Mouse (Mus musculus): ENCODE results near the gene Sys1. TPM values are rescaled to one million over a fixed set of nuclear protein-coding genes. Genes with fewer than 3 reads are reported as not detected.

Sys1 gene
- polyA plus RNA-seq, 1 experiment from 2014 or later: 52.5 TPM

DNA sequence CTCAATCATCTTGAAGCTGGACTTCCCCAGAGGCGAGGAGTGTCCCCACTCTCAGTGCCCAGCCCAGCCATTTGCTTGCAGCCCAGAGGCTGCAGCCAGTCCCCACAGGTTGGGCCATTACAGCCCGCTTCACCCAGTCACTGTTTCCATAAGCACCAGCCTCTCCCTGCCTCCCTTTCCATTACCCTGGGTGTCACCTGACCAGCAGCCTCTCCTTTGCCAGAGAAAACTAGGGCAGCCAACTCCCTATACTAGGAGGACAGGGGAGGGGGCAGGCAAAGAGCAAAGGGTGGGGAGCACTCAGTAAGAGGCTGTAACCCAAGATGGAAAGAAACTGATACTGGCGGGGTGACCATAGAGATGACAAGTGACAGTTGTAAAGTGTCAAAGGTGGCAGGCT lies 19.8 kb upstream of the Sys1 start:
- peaks cover 85% of the 10 kb centered on the region for H3K4me1 ChIP-seq
- H3K27ac ChIP-seq: peak overlapping the region; percentile 77
- DNase-seq (ENCODE audit: low spot score): no peak
- peaks cover 16% of the 10 kb centered on the region; the same call in 1 of the 2 replicates for H3K27me3 ChIP-seq (ENCODE audit: insufficient read depth, poor library complexity, severe bottlenecking)
- H3K36me3 ChIP-seq: no peaks in the 10 kb centered on the region
- WGBS: 34% methylated on average over 3 of the region's 3 CpGs
- H3K4me3 ChIP-seq: no peak overlapping the region
- H3K9me3 ChIP-seq: no peaks in the 10 kb centered on the region

DNA sequence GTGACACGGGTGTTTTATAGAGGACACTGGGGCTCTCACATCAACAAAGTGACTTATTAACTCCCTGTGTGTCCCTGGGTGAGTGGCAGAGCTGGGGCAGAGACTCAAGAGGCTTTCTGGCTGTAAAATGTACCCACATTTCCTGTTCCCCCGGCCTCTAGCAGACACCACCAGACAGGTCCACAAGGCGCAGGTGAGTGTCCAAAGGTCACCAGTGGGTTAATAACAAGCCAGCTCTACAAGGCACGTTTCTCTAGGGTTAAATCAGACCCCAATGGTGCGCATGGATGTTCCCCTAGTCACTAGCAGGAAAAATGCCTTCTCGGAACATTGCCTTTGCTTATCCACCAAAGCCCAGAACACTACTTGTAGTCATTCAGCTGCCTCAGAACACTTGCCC lies 19.1 kb upstream of the Sys1 start:
- Histone ChIP-seq H3K27me3 (ENCODE audit: insufficient read depth, poor library complexity, severe bottlenecking) (peaks cover 16% of the 10 kb centered on the region; the same call in 1 of the 2 replicates), H3K36me3 (no peaks in the 10 kb centered on the region), H3K4me3 (no peak overlapping the region), H3K27ac (no peak overlapping the region), H3K9me3 (no peaks in the 10 kb centered on the region), H3K4me1 (peaks cover 84% of the 10 kb centered on the region)
- WGBS: 68% methylated on average over 6 of the region's 6 CpGs
- DNase-seq (ENCODE audit: low spot score): no peak

GRCm38 (mm10) chr2:164438257-164438656 lies 18.5 kb upstream of the Sys1 start:
- no peak for DNase-seq (ENCODE audit: low spot score)
- no peaks in the 10 kb centered on the region for H3K9me3 ChIP-seq
- H3K27me3 ChIP-seq (ENCODE audit: insufficient read depth, poor library complexity, severe bottlenecking): peaks cover 16% of the 10 kb centered on the region; the same call in 1 of the 2 replicates
- H3K36me3 ChIP-seq: no peaks in the 10 kb centered on the region
- 45% methylated on average over 8 of the region's 8 CpGs for WGBS
- peaks cover 82% of the 10 kb centered on the region for H3K4me1 ChIP-seq
- H3K27ac ChIP-seq: no peak overlapping the region
- H3K4me3 ChIP-seq: no peak overlapping the region

DNA sequence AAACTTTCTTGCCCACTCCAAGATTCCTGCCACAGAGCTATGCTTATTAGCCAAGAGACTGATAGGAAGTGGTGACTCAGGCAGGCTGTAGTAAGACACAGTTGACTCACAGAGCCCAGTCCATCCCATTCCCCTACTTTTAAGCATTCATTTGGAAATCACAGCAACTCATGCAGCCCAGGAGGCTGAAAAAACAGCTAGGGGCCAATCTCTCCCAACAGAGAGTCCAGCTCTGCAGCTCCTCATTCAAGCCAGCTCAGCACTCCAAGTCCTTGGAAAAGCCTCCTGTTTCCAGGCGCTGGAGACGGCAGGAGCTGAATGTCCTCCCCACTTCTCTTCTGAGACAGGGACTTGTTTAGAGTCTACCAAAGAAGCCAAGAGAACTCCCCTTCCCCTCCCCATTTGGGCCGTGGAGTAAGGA lies 17.8 kb upstream of the Sys1 start:
- DNase-seq (ENCODE audit: low spot score): no peak
- H3K4me3 ChIP-seq: no peak overlapping the region
- H3K27ac ChIP-seq: no peak overlapping the region
- no peaks in the 10 kb centered on the region for H3K36me3 ChIP-seq
- peaks cover 16% of the 10 kb centered on the region; the same call in 1 of the 2 replicates for H3K27me3 ChIP-seq (ENCODE audit: insufficient read depth, poor library complexity, severe bottlenecking)
- H3K4me1 ChIP-seq: peaks cover 77% of the 10 kb centered on the region
- no peaks in the 10 kb centered on the region for H3K9me3 ChIP-seq
- WGBS: 52% methylated on average over 3 of the region's 3 CpGs

DNA sequence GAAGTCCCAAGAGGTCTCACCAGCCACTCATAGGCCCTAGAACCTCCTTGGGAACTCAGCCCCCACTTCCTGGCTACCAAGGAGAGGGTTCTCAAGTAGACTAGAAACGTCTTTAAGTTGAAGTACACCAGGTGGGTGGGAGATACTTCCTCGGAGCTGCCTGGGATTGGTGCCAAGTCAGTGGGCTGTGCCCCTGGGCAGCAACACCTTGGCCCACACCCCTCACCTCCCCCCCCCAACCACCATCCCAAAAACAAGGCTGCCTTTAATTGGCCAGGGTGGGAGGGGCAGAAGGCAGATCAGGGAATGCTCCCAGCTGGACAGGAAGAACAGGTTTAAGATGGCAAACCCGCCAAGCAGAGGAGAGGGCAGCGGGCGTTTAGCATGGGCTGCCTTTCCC lies 16.4 kb upstream of the Sys1 start:
- Histone ChIP-seq H3K27me3 (ENCODE audit: insufficient read depth, poor library complexity, severe bottlenecking) (peaks cover 16% of the 10 kb centered on the region; the same call in 1 of the 2 replicates), H3K4me1 (peaks cover 70% of the 10 kb centered on the region), H3K4me3 (no peak overlapping the region), H3K9me3 (no peaks in the 10 kb centered on the region), H3K36me3 (no peaks in the 10 kb centered on the region), H3K27ac (0 out of 2 replicates have a peak overlapping the region, but pooled peaks have one; percentile 5)
- WGBS: 74% methylated on average over 5 of the region's 5 CpGs
- DNase-seq (ENCODE audit: low spot score): no peak

- 45% methylated on average over 8 of the region's 8 CpGs for WGBS
- Histone ChIP-seq H3K4me3 (peak overlapping the region; percentile 71), H3K36me3 (no peaks in the 10 kb centered on the region), H3K27ac (0 out of 2 replicates have a peak overlapping the region, but pooled peaks have one; percentile 56), H3K4me1 (peaks cover 62% of the 10 kb centered on the region), H3K9me3 (no peaks in the 10 kb centered on the region), H3K27me3 (ENCODE audit: insufficient read depth, poor library complexity, severe bottlenecking) (peaks cover 16% of the 10 kb centered on the region; the same call in 1 of the 2 replicates)
- no peak for DNase-seq (ENCODE audit: low spot score)
Observed at GRCm38 (mm10) chr2:164441155-164441554, 15.6 kb upstream of the Sys1 start.

DNA sequence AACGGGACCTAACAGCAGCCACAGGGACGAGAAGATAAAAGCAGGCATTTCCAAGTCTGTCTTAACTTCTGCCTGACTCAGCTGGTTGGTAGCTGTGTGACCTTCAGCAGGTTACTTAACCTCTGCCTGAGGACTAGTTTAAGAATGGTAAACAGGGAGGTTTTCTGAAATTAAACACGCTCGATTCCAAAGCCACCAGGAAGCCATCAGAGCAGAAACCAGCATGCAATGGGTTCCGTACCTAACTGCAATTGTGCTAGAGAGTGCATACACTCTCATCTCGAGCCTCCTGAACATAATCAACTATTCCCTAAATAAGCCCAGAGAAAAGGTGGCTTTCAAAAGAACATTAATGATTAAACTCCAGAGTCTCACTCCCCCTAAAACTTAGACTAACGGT lies 15.0 kb upstream of the Sys1 start:
- Histone ChIP-seq H3K4me1 (peaks cover 56% of the 10 kb centered on the region), H3K9me3 (no peaks in the 10 kb centered on the region), H3K27ac (peak overlapping the region; percentile 86; the same call in 1 of the 2 replicates), H3K27me3 (ENCODE audit: insufficient read depth, poor library complexity, severe bottlenecking) (peaks cover 16% of the 10 kb centered on the region; the same call in 1 of the 2 replicates), H3K36me3 (no peaks in the 10 kb centered on the region), H3K4me3 (peak overlapping the region; percentile 71)
- WGBS: 33% methylated on average over 7 of the region's 7 CpGs
- no peak for DNase-seq (ENCODE audit: low spot score)

DNA sequence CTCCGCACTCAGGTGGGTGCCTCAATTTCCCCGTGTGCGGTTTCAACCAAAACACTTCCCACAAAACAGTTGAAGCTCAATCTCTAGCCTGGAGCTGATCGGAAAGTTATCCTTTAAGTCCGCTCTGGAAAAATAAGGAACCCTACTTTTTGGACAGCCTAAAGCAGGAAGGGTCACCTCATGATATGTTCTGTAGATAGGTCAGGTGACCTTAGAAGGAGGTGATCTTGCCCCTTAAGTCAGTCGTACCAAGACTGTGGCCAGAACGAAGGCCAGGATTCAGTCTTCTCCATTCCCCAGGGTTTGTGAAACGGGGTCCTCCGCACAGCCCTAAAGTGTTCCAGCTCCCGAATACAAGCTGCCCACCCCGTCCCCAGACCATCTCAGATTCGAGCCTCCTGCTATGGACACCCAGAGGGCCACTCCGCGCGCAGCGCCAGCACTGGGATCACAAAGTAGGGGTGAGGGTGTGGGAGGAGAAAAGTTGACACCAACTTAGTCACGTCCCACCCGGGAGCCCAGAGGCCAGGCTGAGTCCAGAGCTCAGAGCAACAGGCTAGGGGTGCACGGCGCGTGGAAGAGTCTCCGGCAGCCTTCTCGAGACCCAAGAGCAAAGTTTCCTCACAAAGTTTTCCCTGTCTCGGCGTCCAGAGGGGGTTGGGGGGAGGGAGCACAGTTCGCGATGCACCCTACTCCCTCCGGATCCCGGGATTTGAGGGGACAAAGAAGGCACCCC lies 14.3 kb upstream of the Sys1 start:
- Histone ChIP-seq H3K9me3 (no peaks in the 10 kb centered on the region), H3K4me1 (peaks cover 48% of the 10 kb centered on the region), H3K36me3 (no peaks in the 10 kb centered on the region), H3K4me3 (peak overlapping the region; percentile 71), H3K27ac (peak overlapping the region; percentile 86), H3K27me3 (ENCODE audit: insufficient read depth, poor library complexity, severe bottlenecking) (peaks cover 16% of the 10 kb centered on the region; the same call in 1 of the 2 replicates)
- WGBS: 1% methylated on average over 29 of the region's 29 CpGs
- no peak for DNase-seq (ENCODE audit: low spot score)

- H3K27ac ChIP-seq: peak overlapping the region; percentile 86
- H3K9me3 ChIP-seq: no peaks in the 10 kb centered on the region
- H3K36me3 ChIP-seq: no peaks in the 10 kb centered on the region
- peak overlapping the region; percentile 71 for H3K4me3 ChIP-seq
- peak; percentile 90 for DNase-seq (ENCODE audit: low spot score)
- peaks cover 43% of the 10 kb centered on the region for H3K4me1 ChIP-seq
- peaks cover 16% of the 10 kb centered on the region; the same call in 1 of the 2 replicates for H3K27me3 ChIP-seq (ENCODE audit: insufficient read depth, poor library complexity, severe bottlenecking)
- WGBS: under 1% methylated on average over 26 of the region's 26 CpGs
Observed at GRCm38 (mm10) chr2:164443051-164443437, 13.7 kb upstream of the Sys1 start.

DNA sequence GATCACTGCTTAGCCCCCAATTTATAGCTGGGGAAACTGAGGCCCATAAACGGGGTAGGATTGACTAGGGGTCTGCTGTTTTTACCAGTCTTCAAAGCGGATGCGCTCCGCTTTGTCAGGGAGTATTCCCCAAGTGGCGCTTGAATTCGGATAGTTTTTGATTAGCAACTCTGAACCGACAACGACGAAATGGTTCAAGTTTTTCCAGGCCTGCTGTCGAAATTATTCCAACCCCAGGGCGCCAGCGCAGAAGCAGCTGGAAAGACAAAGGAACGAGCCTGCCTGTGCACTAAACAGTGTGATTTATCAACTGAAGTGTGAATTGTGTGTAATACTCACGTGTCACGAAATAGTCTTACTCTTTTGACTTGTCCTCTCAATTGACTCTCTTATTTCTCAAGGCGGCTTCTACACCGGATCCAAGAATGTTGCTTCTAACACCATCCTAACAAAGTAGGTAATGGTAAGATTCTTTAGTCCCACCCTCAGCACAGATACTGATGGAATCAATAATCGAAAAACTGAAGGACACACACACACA lies 13.2 kb upstream of the Sys1 start, which contains the start of gene Sdc4:
TSS of gene Sdc4 (minus strand) at position 428 of the 541 bp plus-strand sequence.
- peak within 1 kb of the TSS; percentile 71 for H3K4me3 ChIP-seq
- no peaks in the 10 kb centered on the region for H3K9me3 ChIP-seq
- H3K27ac ChIP-seq: peak within 1 kb of the TSS; percentile 86
- H3K4me1 ChIP-seq: peaks cover 38% of the 10 kb centered on the region
- no peaks in the 10 kb centered on the region for H3K36me3 ChIP-seq
- WGBS: 9% methylated on average over 18 of the region's 18 CpGs
- peaks cover 16% of the 10 kb centered on the region; the same call in 1 of the 2 replicates for H3K27me3 ChIP-seq (ENCODE audit: insufficient read depth, poor library complexity, severe bottlenecking)
- no peak for DNase-seq (ENCODE audit: low spot score)

GRCm38 (mm10) chr2:164444701-164445100 lies 12.1 kb upstream of the Sys1 start:
- DNase-seq (ENCODE audit: low spot score): no peak
- H3K4me3 ChIP-seq: no peak overlapping the region
- peaks cover 16% of the 10 kb centered on the region; the same call in 1 of the 2 replicates for H3K27me3 ChIP-seq (ENCODE audit: insufficient read depth, poor library complexity, severe bottlenecking)
- no peak overlapping the region for H3K27ac ChIP-seq
- H3K4me1 ChIP-seq: peaks cover 38% of the 10 kb centered on the region
- no peaks in the 10 kb centered on the region for H3K9me3 ChIP-seq
- no peaks in the 10 kb centered on the region for H3K36me3 ChIP-seq
- WGBS: 71% methylated on average over 2 of the region's 2 CpGs

- Histone ChIP-seq H3K36me3 (no peaks in the 10 kb centered on the region), H3K4me3 (no peak overlapping the region), H3K9me3 (no peaks in the 10 kb centered on the region), H3K27me3 (ENCODE audit: insufficient read depth, poor library complexity, severe bottlenecking) (peaks cover 11% of the 10 kb centered on the region; the same call in 1 of the 2 replicates), H3K27ac (no peak overlapping the region), H3K4me1 (peaks cover 36% of the 10 kb centered on the region)
- WGBS: 74% methylated on average over 3 of the region's 3 CpGs
- no peak for DNase-seq (ENCODE audit: low spot score)
Observed at GRCm38 (mm10) chr2:164445399-164446085, 11.2 kb upstream of the Sys1 start.

- no peak for DNase-seq (ENCODE audit: low spot score)
- Histone ChIP-seq H3K4me3 (no peak overlapping the region), H3K27ac (no peak overlapping the region), H3K27me3 (ENCODE audit: insufficient read depth, poor library complexity, severe bottlenecking) (peaks cover 6% of the 10 kb centered on the region; the same call in 1 of the 2 replicates), H3K4me1 (peaks cover 35% of the 10 kb centered on the region), H3K9me3 (no peaks in the 10 kb centered on the region), H3K36me3 (no peaks in the 10 kb centered on the region)
- WGBS: 77% methylated on average over 3 of the region's 3 CpGs
Observed at GRCm38 (mm10) chr2:164446086-164446469, 10.7 kb upstream of the Sys1 start.

Data from heart, embryonic 10.5 days (tissue).